ENCODE assay signal across 15 mouse cellular contexts in the genomic region with DNA sequence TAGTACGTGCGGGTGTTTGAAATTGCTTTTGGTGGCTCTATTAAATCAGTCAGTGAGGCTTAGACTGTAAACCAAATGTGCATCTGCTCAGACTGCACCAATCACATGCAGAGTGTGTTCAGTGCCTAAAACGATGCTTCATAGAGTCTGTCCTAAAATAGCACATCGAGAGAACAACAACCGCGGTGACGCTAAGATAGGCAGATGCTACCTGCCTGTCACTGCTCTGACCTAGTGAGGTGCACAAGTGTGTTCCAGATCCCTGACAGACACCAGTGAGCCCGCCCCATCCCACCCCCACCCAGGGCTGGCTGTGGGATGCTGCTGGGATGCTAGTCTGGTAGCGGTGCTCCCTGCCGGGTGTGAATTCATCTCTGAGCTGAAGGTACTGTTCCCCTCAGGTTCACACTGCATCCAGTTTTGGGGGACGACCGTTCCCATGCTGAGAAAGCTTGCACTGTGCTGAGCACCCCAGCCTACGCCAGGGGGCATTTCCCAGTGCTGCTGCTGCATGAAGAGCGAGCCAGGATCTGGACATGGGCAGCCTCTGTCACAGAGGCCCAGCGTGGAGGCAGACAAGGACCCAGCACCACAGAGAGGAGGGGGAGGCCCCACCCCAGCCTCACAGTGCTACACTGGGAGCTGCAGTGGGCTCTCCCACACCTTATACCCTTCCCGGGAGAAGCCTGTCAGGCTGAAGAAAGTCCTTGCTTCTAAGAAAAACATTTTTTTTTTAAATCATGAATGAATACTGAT.
A peak's percentile ranks its signal among the peaks of the same experiment; 100 is the strongest.
DNase-seq lines count a peak whose midpoint lies in the region; ATAC-seq and TF ChIP-seq lines count a peak whose summit lies in the region.
"Had no signal": no experiment of that assay in that cellular context is flagged by ENCODE, and none has a peak within 500 bp of the region (broad histone marks: within the 10 kb centered on the region; RNA-seq: fewer than 3 reads in every experiment).

No protein-coding gene starts in this region.

- H3K27ac ChIP-seq in hindbrain, embryonic 12.5 days = no peak overlapping the region
- no peak overlapping the region for H3K27ac ChIP-seq in hindbrain, embryonic 10.5 days
- H3K27ac ChIP-seq in hindbrain, postnatal 0 days = no peak overlapping the region
- H3K27ac ChIP-seq: limb, embryonic 13.5 days had no signal

- peaks cover 9% of the 10 kb centered on the region for H3K4me1 ChIP-seq in hindbrain, embryonic 12.5 days
- H3K4me1 ChIP-seq in hindbrain, embryonic 10.5 days (replicated peaks) = peaks cover 5% of the 10 kb centered on the region; the same call in 1 of the 2 replicates
- no peaks in the 10 kb centered on the region for H3K4me1 ChIP-seq in hindbrain, postnatal 0 days (ENCODE audit: insufficient read depth, low read length)

- peaks cover 2% of the 10 kb centered on the region; the same call in 1 of the 2 replicates for H3K36me3 ChIP-seq in hindbrain, embryonic 12.5 days
- H3K36me3 ChIP-seq in hindbrain, embryonic 10.5 days = no peaks in the 10 kb centered on the region; the same call in 1 of the 2 replicates
- no peaks in the 10 kb centered on the region for H3K36me3 ChIP-seq in hindbrain, postnatal 0 days (ENCODE audit: insufficient read depth, low read length)

- no peak overlapping the region for H3K4me2 ChIP-seq in hindbrain, embryonic 12.5 days (replicated peaks)
- no peak overlapping the region for H3K4me2 ChIP-seq in hindbrain, postnatal 0 days (ENCODE audit: low read depth, low read length)
- H3K4me2 ChIP-seq: limb, embryonic 13.5 days had no signal

- no peaks in the 10 kb centered on the region for H3K9me3 ChIP-seq in hindbrain, embryonic 12.5 days (replicated peaks)
- H3K9me3 ChIP-seq in hindbrain, embryonic 10.5 days = no peaks in the 10 kb centered on the region
- no peaks in the 10 kb centered on the region for H3K9me3 ChIP-seq in hindbrain, postnatal 0 days (ENCODE audit: low read length)
- H3K9me3 ChIP-seq: limb, embryonic 13.5 days had no signal

- no peak overlapping the region for H3K4me3 ChIP-seq in hindbrain, embryonic 12.5 days
- no peak overlapping the region for H3K4me3 ChIP-seq in hindbrain, embryonic 10.5 days
- no peak overlapping the region for H3K4me3 ChIP-seq in hindbrain, postnatal 0 days (ENCODE audit: low read length)
- H3K4me3 ChIP-seq: limb, embryonic 13.5 days had no signal

- no peak overlapping the region for H3K9ac ChIP-seq in hindbrain, embryonic 12.5 days
- H3K9ac ChIP-seq in hindbrain, postnatal 0 days (replicated peaks; ENCODE audit: low read length) = no peak overlapping the region
- H3K9ac ChIP-seq: limb, embryonic 13.5 days had no signal

- TF ChIP-seq POLR2A in brain, embryonic 14.5 days (IDR thresholded peaks at IDR 0.05; ENCODE audit: borderline replicate concordance, extremely low read depth, insufficient read depth, insufficient read length, poor library complexity, severe bottlenecking) = no peak

- TF ChIP-seq CTCF in brain, embryonic 14.5 days (IDR thresholded peaks at IDR 0.05; ENCODE audit: borderline replicate concordance, extremely low read depth, insufficient read depth, insufficient read length) = no peak
- TF ChIP-seq CTCF in hindbrain, postnatal 0 days (IDR thresholded peaks at IDR 0.05; ENCODE audit: low read depth) = no peak

- H3K27me3 ChIP-seq in hindbrain, embryonic 12.5 days = no peaks in the 10 kb centered on the region
- H3K27me3 ChIP-seq in hindbrain, embryonic 10.5 days (ENCODE audit: insufficient read depth, poor library complexity, severe bottlenecking) = no peaks in the 10 kb centered on the region
- H3K27me3 ChIP-seq in hindbrain, postnatal 0 days (ENCODE audit: insufficient read depth, low read length) = no peaks in the 10 kb centered on the region
- H3K27me3 ChIP-seq: CH12.LX; limb, embryonic 13.5 days had no signal

- DNase-seq in hindbrain, embryonic 10.5 days (ENCODE audit: low spot score) = no peak
- peak; percentile 51 for DNase-seq in brain, embryonic 14.5 days (ENCODE audit: low read depth)
- DNase-seq in cerebellum, adult 9-11 months = peak; percentile 49
- DNase-seq in hindbrain, postnatal 0 days (ENCODE audit: low spot score) = no peak
- DNase-seq in T-cell, adult 2 months (ENCODE audit: low spot score) = no peak
- no peak for DNase-seq in thymus, postnatal 25 days
- DNase-seq in kidney, postnatal 10 days = no peak
- DNase-seq: adrenal gland, postnatal 25 days; gastrocnemius, postnatal 36 days; kidney, postnatal 36 days; lung, postnatal 14 days; retina, postnatal 1 day had no signal

- WGBS in hindbrain, embryonic 12.5 days = 74% methylated on average over 16 of the region's 16 CpGs
- WGBS in hindbrain, embryonic 10.5 days = 76% methylated on average over 16 of the region's 16 CpGs
- WGBS in hindbrain, postnatal 0 days = 58% methylated on average over 16 of the region's 16 CpGs

- ATAC-seq in hindbrain, embryonic 12.5 days (ENCODE audit: low FRiP score) = peak; percentile 38; the same call in 1 of the 2 replicates
- peak; percentile 37; the same call in 1 of the 2 replicates for ATAC-seq in hindbrain, postnatal 0 days

Comparison
In these comparisons a context has a peak if more than half of its experiments do, and no peak if none do; other contexts are left out.
1. DNase-seq: peak in brain, embryonic 14.5 days (single experiment) and cerebellum, adult 9-11 months (single experiment); none in hindbrain, embryonic 10.5 days (single experiment), hindbrain, postnatal 0 days (single experiment), T-cell, adult 2 months (single experiment), thymus, postnatal 25 days (single experiment) and kidney, postnatal 10 days (single experiment).